Mouse (Mus musculus): ENCODE data around the gene Prcc. TPM values are rescaled to one million over a fixed set of nuclear protein-coding genes. Genes with fewer than 3 reads are reported as not detected.
A peak's percentile ranks its signal among the peaks of the same experiment; 100 is the strongest.
"Not testable (repeated sequence)": the region's sequence is repeated elsewhere in the genome, so short reads cannot be mapped to it uniquely, and the experiment has no call there.

Prcc gene
- polyA plus RNA-seq, 1 experiment from 2014 or later: 14.2 TPM

GRCm38 (mm10) chr3:87905880-87906485, 20.6 kb upstream of the Prcc start, which contains the start of gene Hdgf:
Hdgf (plus strand) TSS chr3:87906321.
- WGBS: under 1% methylated on average over 54 of the region's 57 CpGs

GRCm38 (mm10) chr3:87903821-87904220, 18.4 kb upstream of the Prcc start:
- H3K9me3 ChIP-seq (ENCODE audit: low read depth, low read length): no peaks in the 10 kb centered on the region
- H3K27me3 ChIP-seq (ENCODE audit: insufficient read depth, low read length): no peaks in the 10 kb centered on the region
- H3K4me2 ChIP-seq: no peak overlapping the region
- H3K4me3 ChIP-seq (ENCODE audit: low read depth, low read length): no peak overlapping the region
- no peak overlapping the region for H3K9ac ChIP-seq
- no peak for TF ChIP-seq CTCF (IDR thresholded peaks at IDR 0.05; ENCODE audit: low read depth)
- H3K4me1 ChIP-seq (ENCODE audit: insufficient read depth): peaks cover 11% of the 10 kb centered on the region
- ATAC-seq (ENCODE audit: insufficient read depth): no peak
- 64% methylated on average over 5 of the region's 5 CpGs for WGBS
- DNase-seq: no peak
- H3K36me3 ChIP-seq (ENCODE audit: insufficient read depth): no peaks in the 10 kb centered on the region
- H3K27ac ChIP-seq (ENCODE audit: low read depth): no peak overlapping the region

More at GRCm38 (mm10) chr3:87905880-87906485, 20.6 kb upstream of the Prcc start, which contains the start of gene Hdgf:
- DNase-seq (peak; percentile 98), ATAC-seq (ENCODE audit: insufficient read depth) (peak; percentile 95)
- no peaks in the 10 kb centered on the region for H3K27me3 ChIP-seq (ENCODE audit: insufficient read depth, low read length)
- H3K9me3 ChIP-seq (ENCODE audit: low read depth, low read length): no peaks in the 10 kb centered on the region
- H3K4me1 ChIP-seq (ENCODE audit: insufficient read depth): peaks cover 31% of the 10 kb centered on the region
- H3K9ac ChIP-seq: peak within 1 kb of the TSS; percentile 99
- H3K27ac ChIP-seq (ENCODE audit: low read depth): peak within 1 kb of the TSS; percentile 99
- no peaks in the 10 kb centered on the region for H3K36me3 ChIP-seq (ENCODE audit: insufficient read depth)
- peak within 1 kb of the TSS; percentile 99 for H3K4me2 ChIP-seq
- TF ChIP-seq CTCF (IDR thresholded peaks at IDR 0.05; ENCODE audit: low read depth): peak; percentile 30
- peak within 1 kb of the TSS; percentile 97 for H3K4me3 ChIP-seq (ENCODE audit: low read depth, low read length)

GRCm38 (mm10) chr3:87901959-87902358, 16.6 kb upstream of the Prcc start:
- not testable (repeated sequence) for H3K4me2 ChIP-seq; H3K27me3 ChIP-seq (ENCODE audit: insufficient read depth, low read length); H3K36me3 ChIP-seq (ENCODE audit: insufficient read depth); H3K27ac ChIP-seq (ENCODE audit: low read depth); H3K4me1 ChIP-seq (ENCODE audit: insufficient read depth); H3K4me3 ChIP-seq (ENCODE audit: low read depth, low read length); DNase-seq; H3K9me3 ChIP-seq (ENCODE audit: low read depth, low read length); ATAC-seq (ENCODE audit: insufficient read depth); H3K9ac ChIP-seq
- 76% methylated on average over 6 of the region's 6 CpGs for WGBS

GRCm38 (mm10) chr3:87901036-87901624, 15.7 kb upstream of the Prcc start:
- H3K36me3 ChIP-seq (ENCODE audit: insufficient read depth): no peaks in the 10 kb centered on the region
- no peak overlapping the region for H3K9ac ChIP-seq
- ATAC-seq (ENCODE audit: insufficient read depth) (no peak), DNase-seq (no peak)
- H3K4me1 ChIP-seq (ENCODE audit: insufficient read depth): no peaks in the 10 kb centered on the region
- no peak overlapping the region for H3K4me2 ChIP-seq
- no peak overlapping the region for H3K4me3 ChIP-seq (ENCODE audit: low read depth, low read length)
- no peak overlapping the region for H3K27ac ChIP-seq (ENCODE audit: low read depth)
- 17% methylated on average over 1 of the region's 1 CpGs for WGBS
- no peak for TF ChIP-seq CTCF (IDR thresholded peaks at IDR 0.05; ENCODE audit: low read depth)
- H3K27me3 ChIP-seq (ENCODE audit: insufficient read depth, low read length): no peaks in the 10 kb centered on the region
- no peaks in the 10 kb centered on the region for H3K9me3 ChIP-seq (ENCODE audit: low read depth, low read length)

- WGBS: 71% methylated on average over 3 of the region's 3 CpGs
- H3K4me1 ChIP-seq (ENCODE audit: insufficient read depth): no peaks in the 10 kb centered on the region
- ATAC-seq (ENCODE audit: insufficient read depth): no peak
Observed at GRCm38 (mm10) chr3:87899776-87900175, 14.4 kb upstream of the Prcc start.

DNA sequence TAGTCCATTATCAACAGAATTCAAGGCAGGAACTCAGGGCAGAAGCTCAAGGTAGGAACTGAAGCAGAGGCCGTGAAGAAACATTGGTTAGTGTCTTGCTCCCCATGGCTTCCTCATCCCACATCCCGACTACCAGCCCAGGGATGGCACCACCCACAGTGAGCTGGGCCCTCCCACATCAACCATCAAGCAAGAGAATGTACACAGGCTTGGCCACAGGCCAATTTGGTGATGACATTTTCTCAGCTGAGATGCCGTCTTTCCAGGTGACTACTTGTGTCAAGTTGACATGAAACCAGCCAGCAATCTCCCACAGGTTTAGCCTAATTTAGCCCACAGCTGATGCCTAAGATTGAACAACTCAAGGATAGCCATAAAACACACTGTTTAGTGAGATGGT, 13.9 kb upstream of the Prcc start:
- Histone ChIP-seq H3K27ac (ENCODE audit: low read depth) (no peak overlapping the region), H3K4me2 (no peak overlapping the region), H3K9me3 (ENCODE audit: low read depth, low read length) (no peaks in the 10 kb centered on the region), H3K4me1 (ENCODE audit: insufficient read depth) (no peaks in the 10 kb centered on the region), H3K9ac (no peak overlapping the region), H3K36me3 (ENCODE audit: insufficient read depth) (no peaks in the 10 kb centered on the region), H3K27me3 (ENCODE audit: insufficient read depth, low read length) (no peaks in the 10 kb centered on the region), H3K4me3 (ENCODE audit: low read depth, low read length) (no peak overlapping the region)
- TF ChIP-seq CTCF (IDR thresholded peaks at IDR 0.05; ENCODE audit: low read depth): no peak
- 63% methylated on average over 3 of the region's 3 CpGs for WGBS
- no peak for DNase-seq
- no peak for ATAC-seq (ENCODE audit: insufficient read depth)

More at GRCm38 (mm10) chr3:87899776-87900175, 14.4 kb upstream of the Prcc start:
- H3K27me3 ChIP-seq (ENCODE audit: insufficient read depth, low read length): no peaks in the 10 kb centered on the region
- no peak for DNase-seq
- no peak overlapping the region for H3K4me2 ChIP-seq
- no peak overlapping the region for H3K9ac ChIP-seq
- H3K27ac ChIP-seq (ENCODE audit: low read depth): no peak overlapping the region
- TF ChIP-seq CTCF (IDR thresholded peaks at IDR 0.05; ENCODE audit: low read depth): no peak
- no peak overlapping the region for H3K4me3 ChIP-seq (ENCODE audit: low read depth, low read length)
- no peaks in the 10 kb centered on the region for H3K36me3 ChIP-seq (ENCODE audit: insufficient read depth)
- no peaks in the 10 kb centered on the region for H3K9me3 ChIP-seq (ENCODE audit: low read depth, low read length)

DNA sequence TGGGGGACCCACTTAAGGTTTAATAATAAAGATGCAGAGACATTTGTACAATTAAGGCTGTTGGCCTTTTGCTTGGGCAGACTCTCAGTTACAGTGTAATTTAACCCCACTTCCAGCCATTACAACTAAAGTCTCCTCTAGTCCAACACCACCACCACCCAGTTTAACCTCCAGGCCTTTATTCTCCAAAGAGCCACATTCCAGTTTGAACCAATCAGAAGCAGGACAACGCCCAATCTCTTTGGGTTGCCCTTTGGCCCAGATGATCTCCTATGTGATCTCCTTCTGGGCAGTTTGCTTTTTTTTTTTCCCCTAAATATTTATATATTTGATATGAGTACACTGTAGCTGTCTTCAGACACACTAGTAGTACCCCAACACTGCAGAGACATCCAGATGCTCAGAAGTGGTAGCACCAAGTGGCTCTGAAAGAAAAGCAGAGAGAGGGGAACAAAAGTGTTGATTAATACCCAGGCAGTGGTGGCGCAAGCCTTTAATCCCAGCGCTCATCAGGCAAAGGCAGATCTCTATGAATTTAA, 8.0 kb upstream of the Prcc start:
- H3K4me1 ChIP-seq (ENCODE audit: insufficient read depth): no peaks in the 10 kb centered on the region
- no peaks in the 10 kb centered on the region for H3K27me3 ChIP-seq (ENCODE audit: insufficient read depth, low read length)
- H3K9me3 ChIP-seq (ENCODE audit: low read depth, low read length): no peaks in the 10 kb centered on the region
- no peak overlapping the region for H3K9ac ChIP-seq
- H3K27ac ChIP-seq (ENCODE audit: low read depth): no peak overlapping the region
- H3K4me2 ChIP-seq: no peak overlapping the region
- ATAC-seq (ENCODE audit: insufficient read depth) (no peak), DNase-seq (no peak)
- TF ChIP-seq CTCF (IDR thresholded peaks at IDR 0.05; ENCODE audit: low read depth): no peak
- 68% methylated on average over 3 of the region's 3 CpGs for WGBS
- no peak overlapping the region for H3K4me3 ChIP-seq (ENCODE audit: low read depth, low read length)
- H3K36me3 ChIP-seq (ENCODE audit: insufficient read depth): no peaks in the 10 kb centered on the region
